Mouse (Mus musculus): ENCODE results near the gene Bdh1.
A peak's percentile ranks its signal among the peaks of the same experiment; 100 is the strongest.

The Bdh1 gene

GRCm38 (mm10) chr16:31428675-31429470 is 6.8 kb downstream of the Bdh1 start:
- peak; percentile 62 for DNase-seq (ENCODE audit: low read depth, low spot score)

DNA sequence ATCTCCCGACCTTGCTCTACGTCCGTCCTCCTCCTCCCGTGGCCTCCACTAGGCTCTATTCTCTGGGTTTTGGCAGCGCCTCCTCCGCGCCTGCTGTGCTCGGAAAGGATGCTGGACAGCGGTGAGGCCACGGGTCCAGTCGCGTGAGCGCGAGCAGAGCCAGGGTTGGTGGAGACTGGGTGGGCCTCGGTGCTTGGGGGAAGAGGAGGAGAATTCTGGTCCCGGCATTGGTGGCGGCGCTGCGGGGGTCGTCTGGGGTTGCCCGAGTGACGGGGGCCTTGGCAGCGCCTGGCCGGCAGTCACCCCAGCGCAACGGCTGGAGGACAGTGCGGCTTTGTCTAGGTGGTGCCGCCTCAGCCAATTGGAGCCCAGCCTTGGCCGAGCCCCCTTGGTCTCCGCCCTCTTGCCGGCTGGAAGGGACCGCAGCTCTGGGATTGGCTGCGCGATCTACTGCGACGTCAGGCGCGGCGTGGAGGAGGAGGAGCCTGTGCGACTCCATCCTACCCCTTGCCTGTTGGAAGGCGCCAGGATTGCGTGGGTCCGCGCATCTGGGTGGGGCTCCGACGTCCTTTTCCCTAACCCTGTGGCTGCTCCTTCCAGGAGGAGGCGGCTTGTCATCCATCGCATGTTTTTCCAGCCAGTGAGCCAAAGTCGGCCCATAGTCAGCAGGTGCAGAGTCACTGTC is 7.5 kb downstream of the Bdh1 start:
- peak; percentile 92 for DNase-seq (ENCODE audit: low read depth, low spot score)

GRCm38 (mm10) chr16:31433466-31434110 is 11.5 kb downstream of the Bdh1 start:
- no peak for DNase-seq (ENCODE audit: low read depth, low spot score)

GRCm38 (mm10) chr16:31435146-31435545 is 13.1 kb downstream of the Bdh1 start:
- no peak for DNase-seq (ENCODE audit: low read depth, low spot score)

DNA sequence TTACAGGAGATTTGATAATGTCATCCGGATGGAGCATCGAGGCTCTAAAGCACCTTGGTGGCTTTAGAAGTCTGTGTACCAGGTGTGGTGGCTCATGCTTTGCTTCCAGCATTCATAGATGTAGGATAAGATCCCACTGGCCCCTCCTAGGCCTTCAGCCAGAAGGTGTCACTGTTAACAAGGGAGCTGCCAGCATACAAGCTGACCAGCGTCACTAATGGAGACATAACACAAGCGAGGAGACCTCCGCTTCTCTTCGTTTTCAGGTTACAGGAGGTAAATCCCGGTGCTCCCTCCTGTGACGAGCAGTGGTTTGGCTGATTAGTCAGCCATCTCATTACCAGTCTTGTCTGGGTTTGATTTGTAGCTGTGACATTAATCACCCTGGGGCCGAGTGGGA is 14.0 kb downstream of the Bdh1 start:
- no peak for DNase-seq (ENCODE audit: low read depth, low spot score)

- DNase-seq (ENCODE audit: low read depth, low spot score), result no peak
Observed at GRCm38 (mm10) chr16:31437358-31437757, 15.3 kb downstream of the Bdh1 start.

- no peak for DNase-seq (ENCODE audit: low read depth, low spot score)
Observed at GRCm38 (mm10) chr16:31439529-31439928, 17.4 kb downstream of the Bdh1 start.

DNA sequence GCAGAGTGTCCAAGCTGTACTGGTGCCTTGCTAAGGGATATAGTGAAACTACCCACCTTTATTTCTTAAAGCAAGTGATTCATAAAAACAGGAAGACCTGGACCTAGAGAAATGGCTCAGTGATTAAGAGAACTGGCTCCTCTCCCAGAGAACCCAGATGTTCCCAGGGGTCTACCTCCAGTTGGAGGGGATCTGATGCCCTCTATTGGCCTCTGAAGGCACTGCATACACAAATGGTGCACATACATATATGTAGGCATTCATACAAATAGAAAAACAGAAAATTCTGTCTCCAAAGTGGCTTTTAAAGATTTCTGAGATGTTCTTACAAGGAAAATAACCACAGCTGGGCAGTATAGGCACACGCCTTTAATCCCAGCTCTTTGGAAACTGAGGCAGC is 18.0 kb downstream of the Bdh1 start:
- DNase-seq (ENCODE audit: low read depth, low spot score), result no peak

DNA sequence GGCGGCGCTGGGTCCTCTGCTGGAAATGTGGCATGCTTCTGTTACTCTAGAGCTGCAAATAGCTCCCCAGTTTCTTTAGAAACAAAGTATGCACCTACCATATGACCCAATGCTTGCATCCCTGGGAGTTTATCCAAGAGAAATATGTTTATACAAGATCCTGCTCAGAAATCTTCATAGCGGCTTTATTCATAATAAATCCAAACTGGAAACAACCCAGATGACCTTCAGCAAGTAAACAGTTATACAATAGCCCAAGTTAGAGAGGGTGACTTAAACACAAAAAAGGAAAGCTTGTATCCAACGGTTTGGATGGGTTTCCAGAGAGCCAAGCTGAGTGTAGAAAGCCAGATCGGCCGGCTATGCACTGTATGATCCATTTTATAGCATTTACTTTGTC is 22.4 kb downstream of the Bdh1 start:
- DNase-seq (ENCODE audit: low read depth, low spot score), result no peak

DNA sequence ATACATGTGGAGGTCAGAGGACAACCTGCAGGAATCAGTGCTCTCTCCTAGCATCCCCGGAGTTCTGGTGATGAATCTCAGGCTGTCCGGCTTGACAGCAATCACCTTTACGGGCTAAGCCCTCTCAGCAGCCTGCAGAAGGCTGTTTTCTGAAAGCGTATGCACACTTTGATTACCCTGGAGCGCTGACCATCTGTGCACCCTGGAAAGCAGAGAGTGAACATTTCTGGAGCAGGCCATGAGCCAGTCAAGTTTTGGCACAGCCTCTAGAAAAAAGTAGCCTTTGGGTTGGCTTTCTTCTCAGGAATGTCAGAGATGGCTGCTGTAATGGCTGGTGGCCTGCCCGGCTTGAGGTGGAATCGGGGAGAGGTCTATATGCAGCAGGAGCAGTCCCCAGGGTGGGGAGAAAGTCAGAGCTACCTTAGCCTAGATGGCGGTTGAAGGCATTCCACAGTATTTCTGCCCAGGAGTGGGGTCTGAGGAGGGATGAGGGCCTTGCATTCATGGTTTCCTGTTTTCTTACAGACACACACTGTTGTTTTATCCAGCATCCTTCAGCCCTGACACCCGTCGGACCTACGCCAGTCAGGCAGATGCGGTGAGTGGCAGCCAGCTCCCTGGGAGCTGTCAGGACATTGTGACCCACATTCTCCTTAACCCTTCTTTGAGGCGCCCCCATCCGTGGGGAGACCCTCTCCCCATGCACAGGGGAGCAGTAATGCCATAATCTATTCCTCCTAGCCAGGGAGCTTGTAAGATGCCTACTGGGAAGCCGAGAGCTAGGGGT is 24.2 kb downstream of the Bdh1 start:
- no peak for DNase-seq (ENCODE audit: low read depth, low spot score)

DNA sequence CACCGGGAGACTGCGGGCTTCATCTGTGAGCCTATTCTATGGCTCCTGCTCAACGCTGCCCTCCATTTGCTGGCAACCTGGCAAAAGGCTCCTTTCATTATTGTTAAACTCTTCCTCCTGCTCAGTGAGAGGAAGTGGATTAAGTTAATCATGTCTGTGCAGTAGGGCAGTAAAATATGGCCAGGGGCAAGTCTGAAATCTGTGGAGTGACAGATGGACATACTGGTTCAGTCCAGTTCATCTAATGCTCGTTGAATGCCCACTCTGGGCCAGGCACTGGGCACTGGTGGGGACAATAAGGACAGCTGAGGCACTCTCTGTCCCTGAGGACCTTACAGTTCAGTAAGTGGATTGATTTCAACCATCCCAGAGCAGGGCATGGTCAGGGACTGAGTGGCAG is 27.9 kb downstream of the Bdh1 start:
- DNase-seq (ENCODE audit: low read depth, low spot score), result no peak

DNA sequence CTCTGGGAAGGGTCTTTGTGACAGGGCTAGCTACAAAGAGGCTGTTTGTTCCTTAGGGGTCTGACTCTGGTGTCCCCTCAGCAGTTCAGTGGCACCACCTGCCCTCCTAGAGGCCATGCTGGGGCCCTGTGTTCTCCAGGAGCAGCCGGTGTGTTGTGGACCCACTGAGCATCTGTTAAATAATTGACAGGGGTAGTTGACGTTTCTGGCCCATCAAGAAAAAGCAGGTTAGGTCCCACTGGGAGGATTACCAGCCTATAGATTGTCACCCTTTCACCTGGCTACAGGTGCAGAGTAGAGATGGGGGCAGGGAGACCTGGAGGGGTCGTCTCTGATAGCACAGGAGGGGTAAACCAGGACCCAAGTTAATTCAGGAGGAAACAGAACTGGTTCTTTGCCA is 29.2 kb downstream of the Bdh1 start:
- no peak for DNase-seq (ENCODE audit: low read depth, low spot score)

DNA sequence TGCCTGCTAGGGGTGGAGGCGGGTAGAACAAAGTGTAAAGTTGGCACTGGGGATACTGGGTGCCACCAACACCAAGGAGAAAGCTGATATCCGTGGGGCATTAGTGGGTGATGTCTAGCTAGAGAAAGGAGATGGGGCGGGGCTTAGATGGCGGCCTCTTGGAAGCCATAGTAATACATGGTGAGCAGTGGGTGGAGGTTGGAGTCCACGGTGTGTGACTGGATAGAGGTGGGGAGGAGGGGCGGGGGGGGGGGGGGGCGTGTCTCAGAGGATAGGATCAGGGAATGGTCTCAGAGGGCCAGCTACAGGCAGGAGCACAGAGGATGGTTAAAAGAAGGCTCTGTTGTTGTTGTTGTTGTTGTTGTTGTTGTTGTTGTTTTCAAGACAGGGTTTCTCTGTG is 30.4 kb downstream of the Bdh1 start:
- no peak for DNase-seq (ENCODE audit: low read depth, low spot score)

GRCm38 (mm10) chr16:31454013-31454412 is 31.9 kb downstream of the Bdh1 start:
- no peak for DNase-seq (ENCODE audit: low read depth, low spot score)

GRCm38 (mm10) chr16:31455276-31456045 is 33.4 kb downstream of the Bdh1 start:
- no peak for DNase-seq (ENCODE audit: low read depth, low spot score)

DNA sequence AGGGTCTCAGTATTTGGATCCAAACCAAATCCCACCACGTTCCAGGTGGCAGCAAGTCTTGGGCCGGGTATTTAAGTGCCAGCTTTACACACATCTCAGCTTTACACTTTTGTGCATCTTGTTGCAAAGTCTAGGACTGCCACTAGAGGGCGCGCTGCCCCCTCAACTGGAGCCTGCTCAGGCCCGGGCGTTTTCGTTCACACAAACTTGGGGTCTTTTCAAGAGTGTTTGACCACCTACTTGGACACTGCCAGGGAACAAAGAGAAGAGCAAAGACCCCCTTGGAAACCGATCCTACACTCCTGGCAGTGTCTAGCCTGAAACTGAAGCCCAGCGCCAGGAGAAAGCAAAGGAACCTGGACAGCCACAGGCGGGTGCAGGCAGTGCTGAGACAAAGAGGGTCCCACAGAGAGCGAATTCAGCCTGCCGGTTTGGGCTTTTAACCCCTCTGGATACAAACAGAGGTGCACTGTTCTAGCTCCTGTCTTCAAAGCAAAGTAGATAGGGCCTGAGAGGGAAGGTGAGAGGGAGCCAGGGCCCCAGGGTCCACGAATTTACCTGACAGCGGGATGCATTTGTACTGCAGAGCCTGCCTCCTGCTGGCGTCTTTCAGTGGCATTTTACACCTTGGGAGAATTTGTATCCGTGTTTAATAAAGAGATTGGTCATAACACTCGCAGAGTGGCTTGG is 36.3 kb downstream of the Bdh1 start:
- peak; percentile 59 for DNase-seq (ENCODE audit: low read depth, low spot score)

DNA sequence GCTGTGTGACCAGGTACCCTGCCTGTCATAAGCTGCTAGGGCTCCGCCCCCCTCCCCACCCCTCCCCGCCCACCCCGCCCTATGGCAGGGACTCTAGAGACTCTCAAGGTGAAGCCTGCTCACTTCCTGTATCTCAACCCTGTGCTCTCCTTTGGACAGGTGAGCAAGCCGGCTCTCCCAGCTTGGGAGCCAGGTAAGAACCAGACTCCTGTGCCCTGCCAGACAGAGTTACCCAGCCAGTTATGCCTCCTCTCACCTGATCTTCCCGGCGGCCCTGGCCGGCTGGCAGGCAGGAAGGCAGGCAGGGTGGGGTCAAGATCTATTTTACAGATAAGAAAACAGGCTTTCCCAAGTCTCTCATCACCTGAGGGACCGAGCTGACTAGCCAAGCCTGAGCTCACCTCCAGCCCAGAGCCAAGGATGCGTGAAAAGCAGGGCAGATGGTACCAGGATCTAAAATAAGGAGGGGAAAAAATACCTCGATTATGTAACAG is 37.9 kb downstream of the Bdh1 start:
- DNase-seq (ENCODE audit: low read depth, low spot score), result no peak

- no peak for DNase-seq (ENCODE audit: low read depth, low spot score)
Observed at GRCm38 (mm10) chr16:31460506-31460905, 38.4 kb downstream of the Bdh1 start.

- no peak for DNase-seq (ENCODE audit: low read depth, low spot score)
Observed at GRCm38 (mm10) chr16:31461046-31461445, 39.0 kb downstream of the Bdh1 start.

DNA sequence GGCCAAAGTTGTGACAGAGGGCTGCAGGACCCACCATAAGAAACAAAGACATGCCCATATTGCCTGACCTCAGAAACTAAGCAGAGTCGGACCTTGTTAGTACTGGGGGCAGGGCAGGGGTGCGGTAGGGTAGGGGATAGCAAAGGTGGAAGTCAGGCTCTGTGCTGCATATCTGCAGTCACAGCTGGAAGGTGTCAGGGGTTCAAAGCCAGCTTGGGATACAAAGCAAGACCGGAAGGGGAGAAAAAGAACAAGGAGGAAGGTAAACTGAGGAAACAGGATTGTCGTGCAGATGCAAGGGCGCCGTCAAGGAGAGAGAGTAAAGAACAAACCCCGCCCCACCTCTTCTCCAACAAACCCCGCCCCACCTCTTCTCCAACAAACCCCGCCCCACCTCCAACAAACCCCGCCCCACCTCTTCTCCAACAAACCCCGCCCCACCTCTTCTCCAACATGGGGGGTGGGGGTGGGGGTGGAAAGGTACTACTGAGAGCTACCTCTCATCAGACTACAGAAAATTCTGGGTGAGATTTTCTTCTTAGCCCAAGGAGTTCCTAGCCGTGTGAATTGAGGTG is 40.1 kb downstream of the Bdh1 start:
- DNase-seq (ENCODE audit: low read depth, low spot score), result no peak
